Mouse (Mus musculus): ENCODE results near the gene Gm5294. TPM values are rescaled to one million over a fixed set of nuclear protein-coding genes. Genes with fewer than 3 reads are reported as not detected.

The Gm5294 gene
- polyA plus RNA-seq, 1 experiment: not detected

GRCm38 (mm10) chr5:138788481-138789211 lies 31.2 kb upstream of the Gm5294 start:
- TF ChIP-seq GATA1 (IDR thresholded peaks at IDR 0.05; ENCODE audit: borderline replicate concordance, low read length) (no peak), FLI1 (IDR thresholded peaks at IDR 0.05; ENCODE audit: low read length) (no peak)
- H3K4me1 ChIP-seq: no peaks in the 10 kb centered on the region
- peak overlapping the region; percentile 1 for H3K4me3 ChIP-seq (replicated peaks)
- H3K9me3 ChIP-seq: peaks cover 19% of the 10 kb centered on the region
- no peaks in the 10 kb centered on the region for H3K36me3 ChIP-seq (replicated peaks; ENCODE audit: low read length)
- peaks cover 60% of the 10 kb centered on the region for H3K27me3 ChIP-seq (replicated peaks)

- Histone ChIP-seq H3K4me3 (replicated peaks) (no peak overlapping the region), H3K27me3 (replicated peaks) (peaks cover 58% of the 10 kb centered on the region), H3K4me1 (no peaks in the 10 kb centered on the region), H3K9me3 (peaks cover 19% of the 10 kb centered on the region), H3K36me3 (replicated peaks; ENCODE audit: low read length) (no peaks in the 10 kb centered on the region)
- TF ChIP-seq GATA1 (IDR thresholded peaks at IDR 0.05; ENCODE audit: borderline replicate concordance, low read length): no peak
- TF ChIP-seq FLI1 (IDR thresholded peaks at IDR 0.05; ENCODE audit: low read length): no peak
Observed at GRCm38 (mm10) chr5:138790954-138791480, 28.9 kb upstream of the Gm5294 start.

GRCm38 (mm10) chr5:138801588-138802116 lies 18.2 kb upstream of the Gm5294 start:
- H3K4me1 ChIP-seq: no peaks in the 10 kb centered on the region
- no peaks in the 10 kb centered on the region for H3K36me3 ChIP-seq (replicated peaks; ENCODE audit: low read length)
- TF ChIP-seq FLI1 (IDR thresholded peaks at IDR 0.05; ENCODE audit: low read length) (no peak), GATA1 (IDR thresholded peaks at IDR 0.05; ENCODE audit: borderline replicate concordance, low read length) (no peak)
- no peak overlapping the region for H3K4me3 ChIP-seq (replicated peaks)
- H3K27me3 ChIP-seq (replicated peaks): peaks cover 46% of the 10 kb centered on the region
- H3K9me3 ChIP-seq: peaks cover 5% of the 10 kb centered on the region; the same call in 1 of the 2 replicates

- no peaks in the 10 kb centered on the region for H3K36me3 ChIP-seq (replicated peaks; ENCODE audit: low read length)
- H3K4me1 ChIP-seq: no peaks in the 10 kb centered on the region
- H3K27me3 ChIP-seq (replicated peaks): peaks cover 34% of the 10 kb centered on the region
- TF ChIP-seq GATA1 (IDR thresholded peaks at IDR 0.05; ENCODE audit: borderline replicate concordance, low read length) (no peak), FLI1 (IDR thresholded peaks at IDR 0.05; ENCODE audit: low read length) (no peak)
- H3K4me3 ChIP-seq (replicated peaks): no peak overlapping the region
- H3K9me3 ChIP-seq: peaks cover 5% of the 10 kb centered on the region; the same call in 1 of the 2 replicates
Observed at GRCm38 (mm10) chr5:138804286-138804685, 15.6 kb upstream of the Gm5294 start.

GRCm38 (mm10) chr5:138809767-138810166 lies 10.1 kb upstream of the Gm5294 start:
- no peak for TF ChIP-seq GATA1 (IDR thresholded peaks at IDR 0.05; ENCODE audit: borderline replicate concordance, low read length)
- TF ChIP-seq FLI1 (IDR thresholded peaks at IDR 0.05; ENCODE audit: low read length): no peak
- Histone ChIP-seq H3K4me3 (replicated peaks) (no peak overlapping the region), H3K9me3 (peaks cover 5% of the 10 kb centered on the region; the same call in 1 of the 2 replicates), H3K27me3 (replicated peaks) (peaks cover 31% of the 10 kb centered on the region), H3K4me1 (no peaks in the 10 kb centered on the region), H3K36me3 (replicated peaks; ENCODE audit: low read length) (no peaks in the 10 kb centered on the region)

- no peak for TF ChIP-seq GATA1 (IDR thresholded peaks at IDR 0.05; ENCODE audit: borderline replicate concordance, low read length)
- no peak for TF ChIP-seq FLI1 (IDR thresholded peaks at IDR 0.05; ENCODE audit: low read length)
- peaks cover 8% of the 10 kb centered on the region for H3K4me1 ChIP-seq
- H3K27me3 ChIP-seq (replicated peaks): peaks cover 81% of the 10 kb centered on the region
- H3K36me3 ChIP-seq (replicated peaks; ENCODE audit: low read length): no peaks in the 10 kb centered on the region
- peak overlapping the region; percentile 77 for H3K4me3 ChIP-seq (replicated peaks)
- peaks cover 36% of the 10 kb centered on the region for H3K9me3 ChIP-seq
Observed at GRCm38 (mm10) chr5:138820717-138821332, 945 bp downstream of the Gm5294 start.

GRCm38 (mm10) chr5:138825090-138825489 lies 5.2 kb downstream of the Gm5294 start:
- H3K36me3 ChIP-seq (replicated peaks; ENCODE audit: low read length): no peaks in the 10 kb centered on the region
- peaks cover 65% of the 10 kb centered on the region for H3K27me3 ChIP-seq (replicated peaks)
- H3K9me3 ChIP-seq: no peaks in the 10 kb centered on the region
- H3K4me3 ChIP-seq (replicated peaks): no peak overlapping the region
- TF ChIP-seq GATA1 (IDR thresholded peaks at IDR 0.05; ENCODE audit: borderline replicate concordance, low read length): no peak
- TF ChIP-seq FLI1 (IDR thresholded peaks at IDR 0.05; ENCODE audit: low read length): no peak
- peaks cover 23% of the 10 kb centered on the region for H3K4me1 ChIP-seq

- Histone ChIP-seq H3K4me1 (peaks cover 14% of the 10 kb centered on the region), H3K4me3 (replicated peaks) (no peak overlapping the region), H3K27me3 (replicated peaks) (peaks cover 19% of the 10 kb centered on the region), H3K9me3 (peaks cover 6% of the 10 kb centered on the region; the same call in 1 of the 2 replicates), H3K36me3 (replicated peaks; ENCODE audit: low read length) (no peaks in the 10 kb centered on the region)
- TF ChIP-seq GATA1 (IDR thresholded peaks at IDR 0.05; ENCODE audit: borderline replicate concordance, low read length) (no peak), FLI1 (IDR thresholded peaks at IDR 0.05; ENCODE audit: low read length) (no peak)
Observed at GRCm38 (mm10) chr5:138833406-138833805, 13.5 kb downstream of the Gm5294 start.

- H3K4me3 ChIP-seq (replicated peaks): no peak overlapping the region
- no peaks in the 10 kb centered on the region for H3K36me3 ChIP-seq (replicated peaks; ENCODE audit: low read length)
- H3K4me1 ChIP-seq: peaks cover 9% of the 10 kb centered on the region
- peaks cover 20% of the 10 kb centered on the region for H3K27me3 ChIP-seq (replicated peaks)
- peaks cover 15% of the 10 kb centered on the region; the same call in 1 of the 2 replicates for H3K9me3 ChIP-seq
- TF ChIP-seq GATA1 (IDR thresholded peaks at IDR 0.05; ENCODE audit: borderline replicate concordance, low read length): no peak
Observed at GRCm38 (mm10) chr5:138834910-138835309, 15.0 kb downstream of the Gm5294 start.

- H3K4me1 ChIP-seq: peaks cover under 1% of the 10 kb centered on the region; the same call in 1 of the 2 replicates
- H3K4me3 ChIP-seq (replicated peaks): no peak overlapping the region
- H3K9me3 ChIP-seq: peaks cover 32% of the 10 kb centered on the region
- peaks cover 33% of the 10 kb centered on the region for H3K27me3 ChIP-seq (replicated peaks)
- TF ChIP-seq FLI1 (IDR thresholded peaks at IDR 0.05; ENCODE audit: low read length) (no peak), GATA1 (IDR thresholded peaks at IDR 0.05; ENCODE audit: borderline replicate concordance, low read length) (no peak)
- no peaks in the 10 kb centered on the region for H3K36me3 ChIP-seq (replicated peaks; ENCODE audit: low read length)
Observed at GRCm38 (mm10) chr5:138840981-138841380, 21.1 kb downstream of the Gm5294 start.

Measured in megakaryocyte, embryonic 14.5 days (primary cell).